Mouse (Mus musculus) B cell, adult 2 months (primary cell): ENCODE measurements around the gene Abat.

Experiments used
- DNase-seq, 2 experiments: peaks; one replicate each; pipeline ENCODE4 v3.0.0; 2022

The Abat gene

GRCm38 (mm10) chr16:8576111-8576510 is 62.9 kb downstream of the Abat start:
- DNase-seq: no peak

GRCm38 (mm10) chr16:8576901-8577300 is 63.7 kb downstream of the Abat start:
- DNase-seq: no peak

- DNase-seq: no peak
These were observed 65.1 kb downstream of the Abat start for GRCm38 (mm10) chr16:8578326-8578725.

DNA sequence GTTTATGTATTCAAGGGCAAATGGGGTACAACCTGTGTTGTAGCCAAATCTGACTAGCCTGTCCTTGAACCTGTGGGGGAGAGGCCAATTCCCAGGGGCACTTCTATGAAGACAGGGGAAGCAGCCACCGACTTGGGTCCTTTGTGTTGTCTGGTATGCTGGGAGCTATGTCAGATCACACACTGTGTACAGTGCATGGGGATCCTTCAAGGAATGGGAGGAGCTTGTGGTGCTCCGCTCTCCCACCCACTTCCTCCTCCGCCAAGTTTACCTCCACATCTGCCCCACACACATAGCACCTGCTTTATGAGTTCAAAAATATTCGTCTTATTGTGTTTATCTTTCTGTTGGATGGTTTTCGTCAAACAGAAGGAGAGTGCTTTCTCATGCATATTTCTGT is 66.3 kb downstream of the Abat start:
- no peak for DNase-seq

GRCm38 (mm10) chr16:8581661-8582239 is 68.5 kb downstream of the Abat start:
- no peak for DNase-seq

GRCm38 (mm10) chr16:8582579-8583295 is 69.5 kb downstream of the Abat start:
- DNase-seq: no peak

- no peak for DNase-seq
These were observed 71.0 kb downstream of the Abat start for GRCm38 (mm10) chr16:8584248-8584647.

- DNase-seq: no peak
These were observed 71.8 kb downstream of the Abat start for GRCm38 (mm10) chr16:8585056-8585455.

- no peak for DNase-seq
These were observed 82.2 kb downstream of the Abat start for GRCm38 (mm10) chr16:8595411-8595810.

GRCm38 (mm10) chr16:8596336-8596735 is 83.1 kb downstream of the Abat start:
- DNase-seq: no peak

DNA sequence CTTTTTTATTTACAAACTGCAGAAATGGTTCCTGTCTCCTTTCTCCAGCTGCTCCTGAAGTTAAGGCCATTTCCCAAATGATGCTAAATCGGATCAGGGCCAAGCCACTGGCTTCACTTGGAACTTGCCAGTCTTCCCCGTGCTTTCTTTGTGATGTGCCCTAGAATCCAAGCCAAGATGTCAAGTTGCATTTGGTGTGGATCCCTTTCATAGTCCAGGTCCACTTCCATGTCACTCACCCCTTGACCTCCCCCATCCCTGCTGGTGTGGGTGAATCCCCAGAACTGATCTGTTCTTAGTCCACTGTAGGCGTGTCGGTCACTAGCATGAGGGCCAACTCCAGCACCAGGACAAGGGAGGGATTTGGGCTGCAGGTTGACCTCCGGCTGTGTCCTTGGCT is 84.3 kb downstream of the Abat start:
- no peak for DNase-seq

DNA sequence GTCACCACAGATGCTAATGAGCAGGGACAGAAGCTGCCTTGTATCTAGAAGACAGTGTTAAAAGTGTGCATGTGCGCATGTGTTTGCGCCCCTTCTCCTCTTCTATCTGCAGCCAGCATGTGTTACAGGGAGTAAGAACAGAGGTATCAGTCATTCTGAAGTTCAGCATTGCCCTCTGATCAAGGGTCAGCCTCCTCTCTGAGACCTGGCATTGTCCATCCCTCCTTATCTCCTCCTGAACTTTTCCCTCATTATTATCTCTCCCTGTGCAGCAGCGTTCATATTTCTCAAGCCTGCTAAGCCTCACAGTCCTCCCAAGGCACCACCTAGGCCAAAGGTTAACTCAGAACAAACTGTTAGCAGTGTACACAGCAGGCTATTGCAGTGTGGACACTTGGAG is 90.6 kb downstream of the Abat start:
- DNase-seq: no peak

DNA sequence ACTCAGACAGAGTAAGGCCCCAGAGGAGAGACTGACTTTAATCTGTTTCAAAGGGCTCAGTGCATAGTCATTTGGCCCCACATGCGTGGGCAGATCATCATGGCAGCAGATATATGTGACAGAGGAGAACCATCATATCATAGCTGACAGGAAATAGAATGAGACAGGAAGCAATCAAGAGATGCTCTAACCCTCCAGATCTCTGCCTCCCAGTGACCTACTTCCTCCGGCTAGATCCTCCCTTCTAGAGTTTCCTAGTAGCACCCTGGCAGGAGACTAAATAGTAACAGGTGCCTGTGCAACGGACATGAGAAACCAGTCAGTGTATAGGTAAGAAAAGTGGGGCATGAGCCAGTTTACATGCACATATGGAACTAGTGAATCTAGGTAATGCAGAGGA is 97.2 kb downstream of the Abat start:
- DNase-seq: no peak

DNA sequence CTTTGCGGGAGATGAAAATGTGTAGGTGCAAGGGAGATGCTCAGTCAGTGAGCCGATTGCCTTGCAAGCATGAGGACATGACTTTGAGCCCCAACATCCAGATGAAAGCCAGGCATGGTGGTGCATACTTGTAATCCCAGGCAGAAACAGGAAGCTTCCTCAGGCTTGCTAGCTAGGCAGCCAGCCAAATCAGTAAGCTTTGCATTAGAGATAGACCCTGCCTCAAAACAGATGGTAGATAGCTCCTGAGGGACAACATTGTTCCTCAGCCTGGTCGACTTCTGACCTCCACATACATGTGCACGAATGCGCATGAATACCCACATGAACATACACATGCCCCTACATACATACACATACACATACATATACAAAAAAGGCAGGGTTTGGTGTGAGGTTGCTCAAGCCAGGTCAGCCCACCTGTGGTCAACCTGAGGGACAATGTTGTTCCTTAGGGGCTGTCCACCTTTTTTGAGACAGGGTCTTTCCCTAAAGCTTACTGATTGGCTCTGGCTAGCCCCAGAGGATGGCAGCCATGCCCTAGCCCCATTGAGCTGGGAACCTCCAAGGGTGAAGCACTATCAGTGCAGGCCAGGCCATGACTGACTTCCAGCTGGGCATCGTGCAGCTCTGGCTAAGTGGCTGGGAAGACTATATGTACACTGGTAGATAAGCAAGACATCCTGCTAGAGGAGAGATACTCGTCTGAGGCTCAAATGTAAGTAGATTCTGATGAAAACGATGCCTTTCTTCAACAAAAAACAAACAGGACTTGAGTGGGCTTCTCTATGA is 99.2 kb downstream of the Abat start:
- no peak for DNase-seq

DNA sequence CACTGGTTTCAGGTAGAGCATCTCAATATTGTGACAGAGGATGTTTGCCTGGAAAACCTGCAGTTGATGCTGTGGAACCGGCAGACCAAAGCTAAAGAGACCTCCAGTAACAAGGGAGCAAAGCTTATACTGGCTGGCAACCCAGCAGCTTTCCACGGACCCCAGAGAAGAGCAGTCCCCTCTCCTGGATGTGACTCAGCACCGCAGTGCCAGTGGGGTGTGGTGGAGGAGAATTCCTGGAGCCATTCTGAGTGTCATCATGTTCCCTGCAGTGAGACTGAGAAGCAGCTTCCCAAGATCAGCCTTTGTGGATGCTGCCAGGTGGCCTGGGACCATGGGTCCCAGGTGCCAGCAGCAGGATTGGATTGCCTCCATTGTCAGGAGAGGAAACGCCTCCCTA is 99.8 kb downstream of the Abat start:
- DNase-seq: no peak

- no peak for DNase-seq
These were observed 100.2 kb downstream of the Abat start for GRCm38 (mm10) chr16:8613447-8613846.

GRCm38 (mm10) chr16:8619659-8620314 is 106.6 kb downstream of the Abat start:
- DNase-seq: no peak

DNA sequence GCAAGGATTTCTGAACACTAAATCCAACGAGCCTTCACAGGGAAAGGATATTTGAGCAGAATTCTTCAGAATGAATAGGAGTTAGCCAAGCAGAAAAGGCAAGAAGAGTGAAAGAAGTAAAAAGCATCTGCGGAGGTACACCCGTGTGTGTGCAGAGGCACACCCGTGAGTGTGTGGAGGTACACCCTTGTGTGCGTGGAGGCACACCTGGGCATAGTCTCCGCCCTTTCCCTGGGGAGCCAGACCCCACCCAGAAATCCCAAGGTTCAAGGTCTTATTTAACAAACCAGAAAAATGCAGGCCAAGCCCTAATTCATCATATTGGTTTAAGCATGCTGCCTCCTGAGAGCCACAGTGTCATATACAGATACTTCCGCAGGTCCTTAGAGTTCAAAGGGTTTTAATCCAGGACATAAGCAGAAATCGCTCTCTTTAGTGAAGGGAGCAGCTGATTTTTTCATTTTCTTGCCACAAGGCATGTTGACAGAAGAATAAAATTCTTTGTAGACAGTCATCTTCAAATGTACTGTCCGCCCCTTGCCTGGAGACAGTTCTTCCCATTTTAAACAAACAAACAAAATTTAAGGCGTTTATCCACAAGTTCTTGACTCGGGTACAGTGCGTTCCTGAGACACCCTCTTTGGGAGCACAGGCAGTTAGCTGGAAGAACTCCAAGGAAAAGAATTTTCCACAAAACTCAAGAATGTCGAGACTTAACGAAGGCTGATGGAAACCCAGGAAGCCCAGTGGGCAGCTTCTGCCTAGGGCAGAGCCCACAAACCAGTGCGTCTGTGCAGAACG is 107.3 kb downstream of the Abat start:
- no peak for DNase-seq

GRCm38 (mm10) chr16:8630419-8630818 is 117.2 kb downstream of the Abat start:
- DNase-seq: no peak

DNA sequence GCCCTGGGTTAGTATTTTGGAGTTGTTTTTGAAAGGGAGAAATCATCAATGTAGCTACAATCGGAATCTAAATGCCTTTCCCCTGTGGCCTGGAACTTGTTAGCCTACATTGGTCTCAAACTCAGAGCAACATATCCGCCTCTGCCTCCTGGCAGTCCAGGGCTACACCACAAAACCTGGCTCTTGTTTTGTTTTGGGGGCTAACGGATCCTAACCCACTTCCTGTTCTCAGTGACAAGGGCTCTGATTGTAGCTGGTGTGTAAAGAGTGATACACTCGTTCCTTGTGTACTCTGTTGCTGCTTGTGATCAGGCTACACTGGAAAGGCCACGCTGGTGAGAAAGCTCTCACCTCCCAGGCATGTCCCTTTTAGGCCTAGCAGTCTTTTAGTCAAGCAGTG is 118.2 kb downstream of the Abat start:
- no peak for DNase-seq

- DNase-seq: no peak
These were observed 123.6 kb downstream of the Abat start for GRCm38 (mm10) chr16:8636867-8637216.

DNA sequence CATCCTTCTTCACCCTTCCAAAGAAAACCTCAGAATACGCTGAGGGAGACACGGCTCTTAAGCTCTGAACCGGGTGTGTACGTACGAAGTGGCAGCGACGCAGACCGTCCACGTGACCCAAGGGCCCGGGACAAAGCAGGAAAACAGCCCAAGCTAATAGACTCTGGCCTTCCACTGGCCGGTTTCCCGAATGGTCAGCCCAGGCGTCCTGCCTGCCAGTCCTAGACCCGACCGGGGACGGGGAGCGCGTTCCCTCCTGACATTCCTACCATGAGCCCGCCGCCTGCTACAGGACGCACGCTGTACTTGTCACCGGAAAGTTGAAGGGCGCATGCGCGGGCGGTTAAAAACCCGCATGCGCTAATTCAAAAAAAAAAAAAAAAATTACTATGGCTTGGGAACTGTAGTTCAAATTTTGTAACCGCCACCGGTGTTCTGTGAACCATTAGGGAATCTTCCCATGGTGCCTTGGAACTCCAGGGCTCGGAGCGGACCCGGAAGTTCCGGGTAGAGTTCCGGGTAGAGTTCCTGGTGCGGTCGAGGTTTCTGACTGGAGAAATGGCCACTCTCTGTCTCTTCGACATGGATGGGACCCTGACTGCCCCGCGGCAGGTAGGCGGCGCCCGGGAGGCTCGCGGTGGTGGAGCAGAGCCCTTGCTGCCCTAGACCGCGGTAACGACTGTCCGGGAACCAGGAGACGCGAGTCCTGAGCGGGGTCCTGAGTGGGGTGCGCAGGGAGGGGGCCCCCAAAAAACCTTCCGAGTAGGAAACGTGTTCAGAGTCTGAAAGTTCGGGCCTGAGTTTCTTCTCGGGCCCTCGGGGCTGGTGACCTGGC is 124.2 kb downstream of the Abat start, which contains the start of the genes Pmm2 and Tmem186:
Pmm2 (plus strand) TSS at position 458 of the 835 bp plus-strand sequence.
Tmem186 (minus strand) TSS at position 496 of the 835 bp plus-strand sequence.
- peak; percentile 78 to 84 for DNase-seq
